ENCODE assay signal across 8 mouse cellular contexts in genomic region chr2:155472671-155473569, GRCm38 (mm10). TPM values are rescaled to one million over a fixed set of nuclear protein-coding genes. Genes with fewer than 3 reads are reported as not detected.
DNase-seq lines count a peak whose midpoint lies in the region; ATAC-seq and TF ChIP-seq lines count a peak whose summit lies in the region.

No protein-coding gene starts in this region.

- H3K36me3 ChIP-seq in forebrain, postnatal 0 days (ENCODE audit: insufficient read depth), result no peaks in the 10 kb centered on the region

- no peaks in the 10 kb centered on the region for H3K27me3 ChIP-seq in Patski
- H3K27me3 ChIP-seq in cerebellum, adult 2 months (ENCODE audit: control insufficient read depth, insufficient read depth, low read length), result no peaks in the 10 kb centered on the region
- H3K27me3 ChIP-seq in forebrain, postnatal 0 days (ENCODE audit: insufficient read depth, low read length), result no peaks in the 10 kb centered on the region

- peak; percentile 24 for DNase-seq in Patski (ENCODE audit: low read depth, low spot score)
- peak; percentile 46 to 56 for DNase-seq in cerebellum, adult 2 months
- peak; percentile 52 for DNase-seq in forebrain, postnatal 0 days
- DNase-seq in layer of hippocampus, postnatal 10 days (ENCODE audit: low spot score in 2 of 2), result peak; percentile 38 to 52
- DNase-seq in lung, postnatal 36 days, result peak; percentile 72
- peak; percentile 17 for DNase-seq in retina, postnatal 7 days (ENCODE audit: low read depth, low spot score)
- peak; percentile 29 for DNase-seq in urinary bladder, postnatal 25 days (ENCODE audit: low spot score)

- H3K4me3 ChIP-seq in cerebellum, adult 2 months (replicated peaks; ENCODE audit: insufficient read depth, low read depth, low read length), result peak overlapping the region; percentile 92
- peak overlapping the region; percentile 100 for H3K4me3 ChIP-seq in forebrain, postnatal 0 days (ENCODE audit: low read depth, low read length)

- H3K4me2 ChIP-seq in forebrain, postnatal 0 days (ENCODE audit: low read depth), result peak overlapping the region; percentile 82

- WGBS in cerebellum, adult 2 months, result 1% methylated on average over 70 of the region's 71 CpGs
- 4% methylated on average over 48 of the region's 71 CpGs for WGBS in forebrain, postnatal 0 days

- no peaks in the 10 kb centered on the region for H3K9me3 ChIP-seq in forebrain, postnatal 0 days (ENCODE audit: low read length)

- peak overlapping the region; percentile 95 for H3K9ac ChIP-seq in forebrain, postnatal 0 days

- TF ChIP-seq CTCF in Patski (IDR thresholded peaks at IDR 0.05), result no peak
- TF ChIP-seq CTCF in cerebellum, adult 2 months (IDR thresholded peaks at IDR 0.05; ENCODE audit: borderline replicate concordance, insufficient read depth, low read depth, low read length), result no peak
- no peak for TF ChIP-seq CTCF in forebrain, postnatal 0 days (IDR thresholded peaks at IDR 0.05; ENCODE audit: low read depth)

- in situ Hi-C loops in Patski (cut with MboI; ENCODE audit: low pct_unique_long_range_greater_than_20kb), result no loop called here

- TF ChIP-seq POLR2A in cerebellum, adult 2 months (IDR thresholded peaks at IDR 0.05; ENCODE audit: borderline replicate concordance, insufficient read depth, low read length), result no peak

- peak overlapping the region; percentile 93 for H3K27ac ChIP-seq in cerebellum, adult 2 months (ENCODE audit: insufficient read depth, low read length)
- H3K27ac ChIP-seq in forebrain, postnatal 0 days (ENCODE audit: low read depth, low read length), result peak overlapping the region; percentile 94

- POLR2A ChIA-PET in Patski (lab: Charles Lee), result no interaction called here

- ATAC-seq in Patski, result peak; percentile 53
- ATAC-seq in forebrain, postnatal 0 days, result peak; percentile 76
- peak; percentile 58 to 65 for ATAC-seq in hematopoietic stem cell, adult 5-6 weeks (replicated peaks in 1 of 2; ENCODE audit: insufficient read depth in 1 of 2, low FRiP score in 2 of 2, low TSS enrichment in 1 of 2, low read depth in 1 of 2, poor library complexity in 2 of 2, severe bottlenecking in 2 of 2)

- H3K4me1 ChIP-seq in cerebellum, adult 2 months (ENCODE audit: control insufficient read depth, insufficient read depth, low read length), result peaks cover 4% of the 10 kb centered on the region; the same call in 1 of the 2 replicates
- peaks cover 12% of the 10 kb centered on the region; the same call in 1 of the 2 replicates for H3K4me1 ChIP-seq in forebrain, postnatal 0 days (ENCODE audit: insufficient read depth)

- CTCF ChIA-PET in Patski (lab: Charles Lee), result interaction anchor here (1.2 kb wide), 1 partner anchor 18 kb away, joined by 3 read pairs; no protein-coding TSS in a partner anchor

RNA-seq across cellular contexts. Expression of gene Ncoa6, which starts 0.8 kb away (rescaled TPM):
- polyA plus RNA-seq in Patski (2021), result 40.0 TPM
- polyA plus RNA-seq in cerebellum, adult 2 months (2012; rRNA removed), result 39.0 and 47.1 TPM in 2 replicates
- 32.4 and 45.8 TPM in 2 replicates for total RNA-seq in forebrain, postnatal 0 days (2014; rRNA removed)
- 23.5 and 26.8 TPM in 2 replicates for polyA plus RNA-seq in forebrain, postnatal 0 days (2015; fragmentation: Nextera tagmentation; extraction: Ambion mirVana)
- total RNA-seq in hematopoietic stem cell, adult 5-6 weeks (2017), result 12.5 and 22.1 TPM in 2 replicates
- total RNA-seq in layer of hippocampus, postnatal 10 days (2021), result 10 to 100 TPM; 67.5 to 70.5 TPM

RNA-seq across cellular contexts. Expression of gene Acss2, which starts 44.8 kb away (rescaled TPM):
- polyA plus RNA-seq in Patski (2021), result 12.4 TPM
- 98.5 and 107 TPM in 2 replicates for polyA plus RNA-seq in cerebellum, adult 2 months (2012; rRNA removed)
- 25.5 and 27.7 TPM in 2 replicates for total RNA-seq in forebrain, postnatal 0 days (2014; rRNA removed)
- 13.3 and 16.3 TPM in 2 replicates for polyA plus RNA-seq in forebrain, postnatal 0 days (2015; fragmentation: Nextera tagmentation; extraction: Ambion mirVana)
- total RNA-seq in hematopoietic stem cell, adult 5-6 weeks (2017), result 16.6 and 19.4 TPM in 2 replicates
- total RNA-seq in layer of hippocampus, postnatal 10 days (2021), result 10 to 100 TPM; 48.9 to 56.2 TPM

RNA-seq across cellular contexts. Expression of gene Ggt7, which starts 45.1 kb away (rescaled TPM):
- 27.0 TPM for polyA plus RNA-seq in Patski (2021)
- 235 and 237 TPM in 2 replicates for polyA plus RNA-seq in cerebellum, adult 2 months (2012; rRNA removed)
- 131 and 137 TPM in 2 replicates for total RNA-seq in forebrain, postnatal 0 days (2014; rRNA removed)
- 78.5 and 85.3 TPM in 2 replicates for polyA plus RNA-seq in forebrain, postnatal 0 days (2015; fragmentation: Nextera tagmentation; extraction: Ambion mirVana)
- not detected in 2 replicates for total RNA-seq in hematopoietic stem cell, adult 5-6 weeks (2017)
- 100 to 1,000 TPM in 1 of 2 experiments, 10 to 100 TPM in 1; 95.2 to 101 TPM for total RNA-seq in layer of hippocampus, postnatal 10 days (2021)

Comparison
In these comparisons a context has a peak if more than half of its experiments do, and no peak if none do; other contexts are left out.
1. Peak in every context shown above with its lines: DNase-seq, ATAC-seq, H3K4me3 ChIP-seq and H3K27ac ChIP-seq.
2. DNase-seq: peak in every context shown above with its lines; median percentile 72 in lung, postnatal 36 days; 52 in forebrain, postnatal 0 days; 51 in cerebellum, adult 2 months; 45 in layer of hippocampus, postnatal 10 days; 29 in urinary bladder, postnatal 25 days; 24 in Patski; 17 in retina, postnatal 7 days.
3. RNA of gene Ggt7, which starts 45.1 kb away (total RNA-seq): 131 to 137 TPM in forebrain, postnatal 0 days and 95.2 to 101 TPM in layer of hippocampus, postnatal 10 days; not detected in hematopoietic stem cell, adult 5-6 weeks; every median in the first group is over 10 times any median in the second.